In the genomic region with DNA sequence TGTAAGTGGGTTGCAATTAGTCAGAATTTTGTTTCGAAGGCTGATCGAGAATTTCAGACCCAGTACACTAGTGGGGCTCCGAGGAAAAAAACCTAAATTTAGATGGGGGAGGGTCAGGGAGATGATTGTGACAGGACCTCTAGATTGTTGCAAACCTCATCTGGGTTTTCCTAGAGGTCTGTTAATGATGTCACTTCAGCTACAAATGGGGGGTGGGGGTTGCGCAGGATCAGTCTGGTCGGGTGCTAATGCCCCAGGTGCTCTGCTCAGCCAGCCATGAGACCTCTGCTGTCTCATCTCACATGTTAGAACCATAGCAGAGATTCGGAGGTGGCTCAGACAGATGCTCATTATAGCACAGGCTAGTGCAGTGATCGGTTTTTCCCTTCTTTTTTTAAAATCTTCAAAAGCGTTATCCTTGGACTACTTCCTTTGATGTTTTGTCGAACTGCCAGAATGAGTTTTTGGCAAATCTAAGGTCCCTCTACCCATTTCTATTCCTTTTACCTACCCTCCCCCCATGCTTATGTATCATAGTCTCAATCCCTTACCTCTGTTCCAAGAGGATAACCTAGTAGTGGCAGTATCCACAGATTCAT, we compare ENCODE assay signal across 18 mouse cellular contexts.
"Had no signal": no experiment of that assay in that cellular context is flagged by ENCODE, and none has a peak within 500 bp of the region (broad histone marks: within the 10 kb centered on the region; RNA-seq: fewer than 3 reads in every experiment).

No protein-coding gene starts in this region.

- H3K36me3 ChIP-seq: limb, embryonic 10.5 days; limb, embryonic 13.5 days; liver, embryonic 12.5 days; liver, embryonic 15.5 days; midbrain, embryonic 12.5 days; neural tube, embryonic 12.5 days; neural tube, embryonic 15.5 days had no signal

- DNase-seq: kidney, adult 18-20 months; kidney, adult 9 months; kidney, postnatal 25 days; liver; lung, adult 18-20 months; lung, postnatal 14 days; lung, postnatal 4 days; thymus, adult 2 months; thymus, postnatal 14 days; thymus, postnatal 4 days had no signal

- ATAC-seq: intestine, embryonic 16.5 days; liver, embryonic 12.5 days had no signal

- H3K9me3 ChIP-seq: limb, embryonic 10.5 days; limb, embryonic 13.5 days; liver, embryonic 12.5 days; liver, embryonic 15.5 days; midbrain, embryonic 12.5 days; neural tube, embryonic 12.5 days; neural tube, embryonic 15.5 days had no signal

- H3K4me3 ChIP-seq: limb, embryonic 10.5 days; limb, embryonic 13.5 days; liver, embryonic 12.5 days; liver, embryonic 15.5 days; midbrain, embryonic 12.5 days; neural tube, embryonic 12.5 days; neural tube, embryonic 15.5 days had no signal

- H3K27ac ChIP-seq: limb, embryonic 10.5 days; limb, embryonic 13.5 days; liver, embryonic 12.5 days; liver, embryonic 15.5 days; midbrain, embryonic 12.5 days; neural tube, embryonic 12.5 days; neural tube, embryonic 15.5 days had no signal

- H3K27me3 ChIP-seq: limb, embryonic 13.5 days; liver, embryonic 12.5 days; liver, embryonic 15.5 days; midbrain, embryonic 12.5 days; neural tube, embryonic 12.5 days; neural tube, embryonic 15.5 days had no signal

- H3K4me1 ChIP-seq: limb, embryonic 10.5 days; limb, embryonic 13.5 days; liver, embryonic 12.5 days; liver, embryonic 15.5 days; midbrain, embryonic 12.5 days; neural tube, embryonic 12.5 days; neural tube, embryonic 15.5 days had no signal

- H3K4me2 ChIP-seq: limb, embryonic 13.5 days; liver, embryonic 12.5 days; liver, embryonic 15.5 days; midbrain, embryonic 12.5 days; neural tube, embryonic 12.5 days; neural tube, embryonic 15.5 days had no signal

- H3K9ac ChIP-seq: limb, embryonic 13.5 days; liver, embryonic 12.5 days; liver, embryonic 15.5 days; midbrain, embryonic 12.5 days; neural tube, embryonic 12.5 days; neural tube, embryonic 15.5 days had no signal
